ENCODE assay signal across 7 mouse cellular contexts in the genomic region with DNA sequence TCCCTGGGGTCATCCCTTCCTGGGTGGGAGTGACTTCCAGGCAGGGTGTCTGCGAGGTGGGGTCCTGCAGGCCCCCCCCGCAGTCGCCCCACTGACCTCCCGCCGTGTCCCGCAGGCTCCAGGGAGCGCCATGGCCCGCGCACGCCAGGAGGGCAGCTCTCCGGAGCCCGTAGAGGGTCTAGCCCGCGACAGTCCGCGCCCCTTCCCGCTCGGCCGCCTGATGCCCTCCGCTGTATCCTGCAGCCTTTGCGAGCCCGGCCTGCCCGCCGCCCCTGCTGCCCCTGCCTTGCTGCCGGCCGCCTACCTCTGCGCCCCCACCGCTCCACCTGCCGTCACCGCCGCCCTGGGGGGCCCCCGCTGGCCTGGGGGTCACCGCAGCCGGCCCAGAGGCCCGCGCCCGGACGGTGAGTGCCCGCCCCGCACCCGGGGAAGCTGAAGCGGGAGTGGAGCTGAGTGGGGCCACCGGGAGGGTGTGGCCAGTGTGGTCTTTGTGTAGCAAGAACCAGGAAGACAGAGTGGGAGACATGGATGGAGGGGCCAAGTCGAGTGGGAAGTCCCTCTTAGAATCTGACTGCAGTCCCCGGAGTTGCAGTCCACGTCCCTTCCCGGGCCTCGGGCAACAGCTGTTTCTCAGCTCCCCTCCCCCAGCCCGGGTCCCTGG. TPM values are rescaled to one million over a fixed set of nuclear protein-coding genes. Genes with fewer than 3 reads are reported as not detected.
DNase-seq lines count a peak whose midpoint lies in the region; ATAC-seq and TF ChIP-seq lines count a peak whose summit lies in the region.

No protein-coding gene starts in this region.

- 0% methylated on average over 44 of the region's 49 CpGs for WGBS in forebrain, embryonic 14.5 days
- under 1% methylated on average over 49 of the region's 49 CpGs for WGBS in hindbrain, embryonic 10.5 days
- under 1% methylated on average over 49 of the region's 49 CpGs for WGBS in liver, adult 2 months

- peaks cover 5% of the 10 kb centered on the region; the same call in 1 of the 2 replicates for H3K79me2 ChIP-seq in liver, adult 2 months (ENCODE audit: control insufficient read depth, insufficient read depth, low read length)

- peak overlapping the region; percentile 100 for H3K4me3 ChIP-seq in E14TG2a.4 (replicated peaks; ENCODE audit: low read length)
- peak overlapping the region; percentile 58 for H3K4me3 ChIP-seq in forebrain, embryonic 14.5 days (ENCODE audit: low read depth, low read length)
- H3K4me3 ChIP-seq in hindbrain, embryonic 10.5 days, result peak overlapping the region; percentile 95
- H3K4me3 ChIP-seq in liver, adult 2 months (ENCODE audit: insufficient read depth, low read depth, low read length), result peak overlapping the region; percentile 84

- ATAC-seq in forebrain, embryonic 14.5 days, result no peak

- peak overlapping the region; percentile 48 for H3K27ac ChIP-seq in forebrain, embryonic 14.5 days (ENCODE audit: low read depth, low read length)
- H3K27ac ChIP-seq in hindbrain, embryonic 10.5 days, result peak overlapping the region; percentile 100
- H3K27ac ChIP-seq in liver, adult 2 months (replicated peaks; ENCODE audit: insufficient read depth, low read depth, low read length), result peak overlapping the region; percentile 84

- no peak for TF ChIP-seq CTCF in E14TG2a.4 (conservative IDR thresholded peaks at IDR 0.05; ENCODE audit: low read length)
- no peak for TF ChIP-seq CTCF in liver, adult 2 months (IDR thresholded peaks at IDR 0.05; ENCODE audit: low read depth, low read length)

- H3K36me3 ChIP-seq in E14TG2a.4 (ENCODE audit: insufficient read depth, low read length), result peaks cover 28% of the 10 kb centered on the region
- H3K36me3 ChIP-seq in forebrain, embryonic 14.5 days (ENCODE audit: control insufficient read depth, insufficient read depth, low read length), result 0 out of 2 replicates have a peak, but pooled peaks cover 1% of the 10 kb centered on the region
- H3K36me3 ChIP-seq in hindbrain, embryonic 10.5 days, result peaks cover 11% of the 10 kb centered on the region
- peaks cover 3% of the 10 kb centered on the region; the same call in 1 of the 2 replicates for H3K36me3 ChIP-seq in liver, adult 2 months (ENCODE audit: control insufficient read depth, insufficient read depth, low read length)

- peak; percentile 37 for DNase-seq in adrenal gland, adult 8-10 months
- DNase-seq in forebrain, embryonic 14.5 days (ENCODE audit: low spot score), result no peak
- no peak for DNase-seq in hindbrain, embryonic 10.5 days (ENCODE audit: low spot score)
- no peak for DNase-seq in liver, adult 2 months (ENCODE audit: extremely low read depth, low read depth, low spot score)
- peak; percentile 42 for DNase-seq in naive thymus-derived CD4-positive, alpha-beta T cell, adult 2 months (ENCODE audit: low read depth)
- peak; percentile 49 to 50 for DNase-seq in urinary bladder, postnatal 36 days (ENCODE audit: low spot score in 2 of 2)

- H3K4me2 ChIP-seq in forebrain, embryonic 14.5 days (ENCODE audit: low read length), result peak overlapping the region; percentile 95

- H3K9me3 ChIP-seq in E14TG2a.4 (ENCODE audit: low read length), result no peaks in the 10 kb centered on the region
- H3K9me3 ChIP-seq in forebrain, embryonic 14.5 days (replicated peaks; ENCODE audit: control insufficient read depth, low read length), result no peaks in the 10 kb centered on the region
- H3K9me3 ChIP-seq in hindbrain, embryonic 10.5 days, result no peaks in the 10 kb centered on the region

- peaks cover 60% of the 10 kb centered on the region for H3K4me1 ChIP-seq in E14TG2a.4 (replicated peaks; ENCODE audit: low read depth, low read length)
- peaks cover 17% of the 10 kb centered on the region for H3K4me1 ChIP-seq in forebrain, embryonic 14.5 days (ENCODE audit: control insufficient read depth, insufficient read depth, low read length)
- H3K4me1 ChIP-seq in hindbrain, embryonic 10.5 days (replicated peaks), result peaks cover 65% of the 10 kb centered on the region
- peaks cover 20% of the 10 kb centered on the region for H3K4me1 ChIP-seq in liver, adult 2 months (ENCODE audit: control insufficient read depth, insufficient read depth, low read length)

- H3K9ac ChIP-seq in forebrain, embryonic 14.5 days (ENCODE audit: low read length), result peak overlapping the region; percentile 75
- peak overlapping the region; percentile 95 for H3K9ac ChIP-seq in liver, adult 2 months (ENCODE audit: low read depth, low read length)

- 0 out of 2 replicates have a peak, but pooled peaks have one; percentile 23 for TF ChIP-seq POLR2A in liver, adult 2 months (IDR thresholded peaks at IDR 0.05; ENCODE audit: extremely low read depth, insufficient read depth, low read length)

- peaks cover 15% of the 10 kb centered on the region for H3K27me3 ChIP-seq in E14TG2a.4 (ENCODE audit: insufficient read depth, low read length)
- H3K27me3 ChIP-seq in forebrain, embryonic 14.5 days (replicated peaks; ENCODE audit: control insufficient read depth, insufficient read depth, low read length), result peaks cover 11% of the 10 kb centered on the region; the same call in 1 of the 2 replicates
- H3K27me3 ChIP-seq in hindbrain, embryonic 10.5 days (ENCODE audit: insufficient read depth, poor library complexity, severe bottlenecking), result no peaks in the 10 kb centered on the region
- no peaks in the 10 kb centered on the region for H3K27me3 ChIP-seq in liver, adult 2 months (ENCODE audit: control insufficient read depth, insufficient read depth, low read length)

RNA-seq across cellular contexts. Expression of gene Bbc3, which starts 3.9 kb away (rescaled TPM):
- total RNA-seq in adrenal gland, adult 8-10 months (2022), result 10 to 100 TPM in 1 of 4 experiments, 1 to 10 TPM in 3; 4.3 to 10.1 (median 5.2) TPM
- 10.6 and 11.0 TPM in 2 replicates for polyA plus RNA-seq in forebrain, embryonic 14.5 days (2014; fragmentation: Nextera tagmentation; extraction: Ambion mirVana)
- polyA plus RNA-seq in hindbrain, embryonic 10.5 days (2016; fragmentation: Nextera tagmentation; extraction: Ambion mirVana), result 17.6 and 19.1 TPM in 2 replicates
- total RNA-seq in liver, adult 2 months (2014; rRNA removed), result 6.0 and 7.2 TPM in 2 replicates
- 15.2 and 27.9 TPM in 2 replicates for polyA plus RNA-seq in liver, adult 2 months (2012; rRNA removed)

RNA-seq across cellular contexts. Expression of gene Ccdc9, which starts 25.5 kb away (rescaled TPM):
- 100 to 1,000 TPM in 1 of 4 experiments, 10 to 100 TPM in 3; 48.7 to 119 (median 89.2) TPM for total RNA-seq in adrenal gland, adult 8-10 months (2022)
- polyA plus RNA-seq in forebrain, embryonic 14.5 days (2014; fragmentation: Nextera tagmentation; extraction: Ambion mirVana), result 12.6 and 15.2 TPM in 2 replicates
- polyA plus RNA-seq in hindbrain, embryonic 10.5 days (2016; fragmentation: Nextera tagmentation; extraction: Ambion mirVana), result 32.2 and 37.4 TPM in 2 replicates
- total RNA-seq in liver, adult 2 months (2014; rRNA removed), result 14.4 and 20.7 TPM in 2 replicates
- 10.7 and 16.2 TPM in 2 replicates for polyA plus RNA-seq in liver, adult 2 months (2012; rRNA removed)

RNA-seq across cellular contexts. Expression of gene Inafm1, which starts 38.7 kb away (rescaled TPM):
- 10 to 100 TPM; 21.9 to 37.5 (median 28.8) TPM for total RNA-seq in adrenal gland, adult 8-10 months (2022)
- 20.4 and 21.0 TPM in 2 replicates for polyA plus RNA-seq in forebrain, embryonic 14.5 days (2014; fragmentation: Nextera tagmentation; extraction: Ambion mirVana)
- polyA plus RNA-seq in hindbrain, embryonic 10.5 days (2016; fragmentation: Nextera tagmentation; extraction: Ambion mirVana), result 7.7 and 13.0 TPM in 2 replicates
- total RNA-seq in liver, adult 2 months (2014; rRNA removed), result 1.9 and 2.8 TPM in 2 replicates
- 8.0 and 8.8 TPM in 2 replicates for polyA plus RNA-seq in liver, adult 2 months (2012; rRNA removed)

RNA-seq across cellular contexts. Expression of gene C5ar1, which starts 52.8 kb away (rescaled TPM):
- 1 to 10 TPM; 5.4 to 9.8 (median 8.4) TPM for total RNA-seq in adrenal gland, adult 8-10 months (2022)
- 0.89 and 1.3 TPM in 2 replicates for polyA plus RNA-seq in forebrain, embryonic 14.5 days (2014; fragmentation: Nextera tagmentation; extraction: Ambion mirVana)
- 0.96 and 0.97 TPM in 2 replicates for polyA plus RNA-seq in hindbrain, embryonic 10.5 days (2016; fragmentation: Nextera tagmentation; extraction: Ambion mirVana)
- 0.46 and 0.47 TPM in 2 replicates for total RNA-seq in liver, adult 2 months (2014; rRNA removed)
- polyA plus RNA-seq in liver, adult 2 months (2012; rRNA removed), result 0.88 and 1.3 TPM in 2 replicates

Comparison
In these comparisons a context has a peak if more than half of its experiments do, and no peak if none do; other contexts are left out.
1. DNase-seq: peak in adrenal gland, adult 8-10 months (single experiment), naive thymus-derived CD4-positive, alpha-beta T cell, adult 2 months (single experiment) and urinary bladder, postnatal 36 days (2 of 2); none in forebrain, embryonic 14.5 days (single experiment), hindbrain, embryonic 10.5 days (single experiment) and liver, adult 2 months (single experiment).
2. H3K27ac ChIP-seq: peak in every context shown above with its lines; median percentile 100 in hindbrain, embryonic 10.5 days; 84 in liver, adult 2 months; 48 in forebrain, embryonic 14.5 days.
3. Peak in every context shown above with its lines, with median percentiles within 50 percentile points of each other: H3K4me3 ChIP-seq.